In the genomic region with DNA sequence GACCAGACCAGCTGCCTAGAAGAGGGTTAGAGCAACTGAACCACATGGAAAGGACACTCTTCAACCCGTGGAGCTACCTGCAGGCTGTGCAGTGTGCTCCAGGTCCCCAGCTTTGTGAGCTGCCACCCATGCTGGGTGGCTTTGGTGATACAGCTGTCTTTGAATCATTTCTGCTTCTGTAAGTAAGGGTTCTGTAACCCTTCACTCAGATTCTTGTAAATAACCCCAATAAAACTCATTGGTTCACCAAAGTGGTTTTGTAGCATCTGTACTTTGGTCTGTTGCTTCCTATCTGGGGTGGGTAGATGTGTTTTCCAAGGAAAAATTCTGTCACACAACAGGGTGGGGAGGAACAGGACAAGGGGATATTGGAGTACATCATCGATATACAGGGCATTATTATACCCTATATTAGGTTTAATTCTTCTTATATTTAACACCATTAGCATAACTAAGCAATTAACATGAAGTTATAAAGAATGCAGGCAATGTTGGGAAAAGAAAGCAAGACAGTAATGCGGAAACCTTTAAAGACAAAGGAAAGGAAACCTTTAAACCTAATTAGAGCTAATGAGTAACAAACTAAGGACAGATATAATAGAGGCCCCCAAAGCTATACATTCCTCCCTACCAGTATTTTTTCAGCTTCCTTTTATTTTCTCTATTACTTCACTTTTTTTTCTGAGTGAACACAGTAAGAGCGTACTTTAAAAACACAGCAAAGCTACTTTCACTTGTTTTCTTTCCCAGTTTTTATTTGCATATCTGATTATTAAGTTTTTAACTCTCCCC, we compare ENCODE assay signal across 31 mouse cellular contexts. TPM values are rescaled to one million over a fixed set of nuclear protein-coding genes. Genes with fewer than 3 reads are reported as not detected.
"Had no signal": no experiment of that assay in that cellular context is flagged by ENCODE, and none has a peak within 500 bp of the region (broad histone marks: within the 10 kb centered on the region; RNA-seq: fewer than 3 reads in every experiment).

No protein-coding gene starts in this region.

- H3K9me3 ChIP-seq: heart, embryonic 10.5 days; heart, embryonic 13.5 days; heart, embryonic 15.5 days; hindbrain, embryonic 13.5 days; hindbrain, embryonic 15.5 days; limb, embryonic 10.5 days; limb, embryonic 12.5 days; liver, embryonic 13.5 days; liver, embryonic 15.5 days had no signal

- H3K27ac ChIP-seq: heart, embryonic 10.5 days; heart, embryonic 13.5 days; heart, embryonic 15.5 days; hindbrain, embryonic 13.5 days; hindbrain, embryonic 15.5 days; hindbrain, postnatal 0 days; layer of hippocampus, adult 2 months; left cerebral cortex, adult 2 months; limb, embryonic 10.5 days; limb, embryonic 12.5 days; liver, embryonic 13.5 days; liver, embryonic 15.5 days had no signal

- H3K4me1 ChIP-seq: heart, embryonic 10.5 days; heart, embryonic 13.5 days; heart, embryonic 15.5 days; hindbrain, embryonic 13.5 days; hindbrain, embryonic 15.5 days; limb, embryonic 10.5 days; limb, embryonic 12.5 days; liver, embryonic 13.5 days; liver, embryonic 15.5 days had no signal

- H3K9ac ChIP-seq: forebrain, postnatal 0 days; heart, embryonic 13.5 days; heart, embryonic 15.5 days; hindbrain, embryonic 13.5 days; hindbrain, embryonic 15.5 days; limb, embryonic 12.5 days; liver, embryonic 13.5 days; liver, embryonic 15.5 days had no signal

- ATAC-seq: forebrain, postnatal 0 days; hindbrain, postnatal 0 days had no signal

- H3K4me2 ChIP-seq: heart, embryonic 13.5 days; heart, embryonic 15.5 days; hindbrain, embryonic 13.5 days; hindbrain, embryonic 15.5 days; limb, embryonic 12.5 days; liver, embryonic 11.5 days; liver, embryonic 13.5 days; liver, embryonic 15.5 days had no signal

- DNase-seq: forebrain, postnatal 0 days; gastrocnemius, postnatal 10 days; gastrocnemius, postnatal 25 days; heart, adult 18-20 months; heart, postnatal 14 days; heart, postnatal 36 days; kidney, adult 18-20 months; kidney, adult 8-10 months; kidney, postnatal 10 days; kidney, postnatal 25 days; kidney, postnatal 4 days; liver; liver, embryonic 13.5 days had no signal

- H3K4me3 ChIP-seq: heart, embryonic 10.5 days; heart, embryonic 13.5 days; heart, embryonic 15.5 days; hindbrain, embryonic 13.5 days; hindbrain, embryonic 15.5 days; layer of hippocampus, adult 2 months; left cerebral cortex, adult 2 months; limb, embryonic 10.5 days; limb, embryonic 12.5 days; liver, embryonic 13.5 days; liver, embryonic 15.5 days had no signal

- H3K27me3 ChIP-seq: heart, embryonic 13.5 days; heart, embryonic 15.5 days; hindbrain, embryonic 13.5 days; hindbrain, embryonic 15.5 days; limb, embryonic 12.5 days; liver, embryonic 13.5 days; liver, embryonic 15.5 days had no signal

RNA-seq across cellular contexts. Expression of a gene that starts 53.6 kb away (rescaled TPM):
- total RNA-seq: forebrain, postnatal 0 days; gastrocnemius, adult 18-20 months; gastrocnemius, postnatal 10 days; gastrocnemius, postnatal 25 days; heart, postnatal 14 days; heart, postnatal 36 days; hematopoietic stem cell, adult 5-6 weeks; hindbrain, postnatal 0 days; layer of hippocampus, adult 2 months; left cerebral cortex, adult 2 months; left cerebral cortex, postnatal 14 days; left cerebral cortex, postnatal 36 days had no signal
- polyA plus RNA-seq: forebrain, postnatal 0 days; hindbrain, embryonic 11.5 days; hindbrain, embryonic 13.5 days; hindbrain, postnatal 0 days; kidney, embryonic 14.5 days; limb, embryonic 10.5 days; liver, embryonic 13.5 days; liver, embryonic 15.5 days had no signal
